Mouse (Mus musculus): Measurements from ENCODE around the gene Dab2. TPM values are rescaled to one million over a fixed set of nuclear protein-coding genes. Genes with fewer than 3 reads are reported as not detected.

Gene Dab2
- polyA plus RNA-seq, 1 experiment from 2014 or later: 47.5 TPM

GRCm38 (mm10) chr15:6280021-6280451, 19.6 kb upstream of the Dab2 start:
- peak overlapping the region; percentile 27; the same call in 1 of the 2 replicates for H3K27ac ChIP-seq (ENCODE audit: low read depth)
- WGBS: 38% methylated on average over 4 of the region's 4 CpGs

DNA sequence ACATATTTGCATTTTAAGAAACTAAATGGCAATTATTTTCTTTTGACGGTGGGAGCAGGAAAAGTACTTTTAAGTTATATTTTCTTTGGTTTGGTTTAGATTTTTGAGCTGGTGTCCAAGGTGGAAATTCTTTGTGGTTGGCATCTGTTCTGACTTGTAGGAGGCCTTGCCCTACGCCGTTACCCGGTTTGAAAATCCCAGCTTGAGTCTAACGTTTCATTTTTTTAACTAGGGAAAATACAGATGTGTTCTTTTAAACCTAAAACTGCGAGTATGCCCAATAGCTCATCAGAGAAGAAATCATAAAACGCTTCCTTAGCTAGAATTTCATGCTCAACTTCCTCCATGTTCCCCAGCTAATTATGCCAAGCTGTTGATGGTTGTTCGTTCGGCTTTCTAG, 16.3 kb upstream of the Dab2 start:
- WGBS: 93% methylated on average over 9 of the region's 9 CpGs
- Histone ChIP-seq H3K27ac (ENCODE audit: low read depth) (no peak overlapping the region), H3K36me3 (ENCODE audit: control insufficient read depth, insufficient read depth, low read length) (no peaks in the 10 kb centered on the region), H3K4me2 (ENCODE audit: low read length) (no peak overlapping the region), H3K4me3 (ENCODE audit: low read depth, low read length) (no peak overlapping the region), H3K9ac (ENCODE audit: low read length) (no peak overlapping the region), H3K27me3 (replicated peaks; ENCODE audit: control insufficient read depth, insufficient read depth, low read length) (no peaks in the 10 kb centered on the region), H3K9me3 (ENCODE audit: control insufficient read depth, low read length) (no peaks in the 10 kb centered on the region), H3K4me1 (replicated peaks; ENCODE audit: control insufficient read depth, insufficient read depth, low read length) (peaks cover 16% of the 10 kb centered on the region)
- ATAC-seq (replicated peaks; ENCODE audit: low FRiP score, low TSS enrichment, low read depth) (no peak), DNase-seq (ENCODE audit: low spot score) (no peak)

More at GRCm38 (mm10) chr15:6280021-6280451, 19.6 kb upstream of the Dab2 start:
- Histone ChIP-seq H3K4me3 (ENCODE audit: low read depth, low read length) (no peak overlapping the region), H3K9me3 (ENCODE audit: control insufficient read depth, low read length) (no peaks in the 10 kb centered on the region), H3K9ac (ENCODE audit: low read length) (no peak overlapping the region), H3K4me1 (replicated peaks; ENCODE audit: control insufficient read depth, insufficient read depth, low read length) (peaks cover 16% of the 10 kb centered on the region), H3K4me2 (ENCODE audit: low read length) (no peak overlapping the region), H3K36me3 (ENCODE audit: control insufficient read depth, insufficient read depth, low read length) (no peaks in the 10 kb centered on the region), H3K27me3 (replicated peaks; ENCODE audit: control insufficient read depth, insufficient read depth, low read length) (no peaks in the 10 kb centered on the region)
- no peak for DNase-seq (ENCODE audit: low spot score)
- ATAC-seq (replicated peaks; ENCODE audit: low FRiP score, low TSS enrichment, low read depth): 0 out of 2 replicates have a peak, but pooled peaks have one; percentile 62

- Histone ChIP-seq H3K4me1 (replicated peaks; ENCODE audit: control insufficient read depth, insufficient read depth, low read length) (no peaks in the 10 kb centered on the region), H3K27me3 (replicated peaks; ENCODE audit: control insufficient read depth, insufficient read depth, low read length) (no peaks in the 10 kb centered on the region), H3K9ac (ENCODE audit: low read length) (no peak overlapping the region), H3K4me3 (ENCODE audit: low read depth, low read length) (no peak overlapping the region), H3K9me3 (ENCODE audit: control insufficient read depth, low read length) (no peaks in the 10 kb centered on the region), H3K27ac (ENCODE audit: low read depth) (no peak overlapping the region), H3K4me2 (ENCODE audit: low read length) (no peak overlapping the region), H3K36me3 (ENCODE audit: control insufficient read depth, insufficient read depth, low read length) (no peaks in the 10 kb centered on the region)
- ATAC-seq (replicated peaks; ENCODE audit: low FRiP score, low TSS enrichment, low read depth): no peak
- no peak for DNase-seq (ENCODE audit: low spot score)
- WGBS: 28% methylated on average over 2 of the region's 2 CpGs
These were observed 3.5 kb upstream of the Dab2 start for GRCm38 (mm10) chr15:6296071-6296470.

DNA sequence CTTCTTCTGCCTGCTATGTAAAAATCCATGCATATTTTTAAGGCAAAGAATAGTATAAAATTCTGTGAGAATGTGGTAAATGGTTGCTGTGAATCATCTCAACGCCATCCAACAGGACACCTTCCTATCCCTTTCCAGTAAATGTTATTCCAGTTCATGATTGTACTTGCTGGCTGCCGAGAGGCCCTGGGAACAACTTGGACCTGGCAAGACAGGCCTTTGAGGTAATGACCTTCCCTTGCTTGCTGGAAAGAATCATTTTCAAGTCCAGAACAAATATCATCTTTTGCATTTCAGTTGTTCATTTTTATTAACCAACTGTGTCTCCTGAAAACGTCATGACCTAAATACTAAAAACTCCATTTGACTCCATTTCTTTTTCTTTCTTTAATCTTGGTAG, 862 bp upstream of the Dab2 start:
- DNase-seq (ENCODE audit: low spot score): no peak
- Histone ChIP-seq H3K27ac (ENCODE audit: low read depth) (no peak overlapping the region), H3K9ac (ENCODE audit: low read length) (no peak overlapping the region), H3K4me3 (ENCODE audit: low read depth, low read length) (no peak overlapping the region), H3K4me2 (ENCODE audit: low read length) (no peak overlapping the region), H3K9me3 (ENCODE audit: control insufficient read depth, low read length) (no peaks in the 10 kb centered on the region), H3K36me3 (ENCODE audit: control insufficient read depth, insufficient read depth, low read length) (no peaks in the 10 kb centered on the region), H3K27me3 (replicated peaks; ENCODE audit: control insufficient read depth, insufficient read depth, low read length) (no peaks in the 10 kb centered on the region), H3K4me1 (replicated peaks; ENCODE audit: control insufficient read depth, insufficient read depth, low read length) (no peaks in the 10 kb centered on the region)
- ATAC-seq (replicated peaks; ENCODE audit: low FRiP score, low TSS enrichment, low read depth): no peak
- 84% methylated on average over 3 of the region's 3 CpGs for WGBS

DNA sequence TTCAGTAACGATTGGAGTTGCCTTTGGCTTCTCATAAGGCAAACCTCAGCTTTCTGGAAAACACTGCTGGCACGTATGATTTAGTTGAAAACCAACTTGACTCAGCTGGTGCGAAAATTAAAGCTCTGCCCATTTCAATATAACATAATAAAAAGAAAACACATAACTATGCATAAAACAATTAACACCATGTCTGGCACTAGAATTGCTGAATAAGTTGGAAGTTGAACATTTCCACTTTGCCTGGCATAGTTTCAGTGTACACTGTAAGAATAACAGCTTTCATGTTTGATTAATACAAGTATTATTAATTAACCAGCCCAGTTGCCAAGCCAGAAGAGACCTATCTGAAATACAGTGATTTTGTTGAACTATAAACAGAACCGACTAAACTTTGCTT, 2.6 kb downstream of the Dab2 start:
- H3K27ac ChIP-seq (ENCODE audit: low read depth): no peak overlapping the region
- no peak for ATAC-seq (replicated peaks; ENCODE audit: low FRiP score, low TSS enrichment, low read depth)
- no peaks in the 10 kb centered on the region for H3K4me1 ChIP-seq (replicated peaks; ENCODE audit: control insufficient read depth, insufficient read depth, low read length)
- no peaks in the 10 kb centered on the region for H3K9me3 ChIP-seq (ENCODE audit: control insufficient read depth, low read length)
- no peak overlapping the region for H3K4me2 ChIP-seq (ENCODE audit: low read length)
- DNase-seq (ENCODE audit: low spot score): no peak
- no peaks in the 10 kb centered on the region for H3K27me3 ChIP-seq (replicated peaks; ENCODE audit: control insufficient read depth, insufficient read depth, low read length)
- no peak overlapping the region for H3K9ac ChIP-seq (ENCODE audit: low read length)
- no peak overlapping the region for H3K4me3 ChIP-seq (ENCODE audit: low read depth, low read length)
- H3K36me3 ChIP-seq (ENCODE audit: control insufficient read depth, insufficient read depth, low read length): no peaks in the 10 kb centered on the region
- WGBS: 72% methylated on average over 4 of the region's 4 CpGs

- no peaks in the 10 kb centered on the region for H3K9me3 ChIP-seq (ENCODE audit: control insufficient read depth, low read length)
- H3K27me3 ChIP-seq (replicated peaks; ENCODE audit: control insufficient read depth, insufficient read depth, low read length): no peaks in the 10 kb centered on the region
- H3K9ac ChIP-seq (ENCODE audit: low read length): no peak overlapping the region
- WGBS: 83% methylated on average over 2 of the region's 2 CpGs
- H3K4me2 ChIP-seq (ENCODE audit: low read length): no peak overlapping the region
- no peaks in the 10 kb centered on the region for H3K36me3 ChIP-seq (ENCODE audit: control insufficient read depth, insufficient read depth, low read length)
- ATAC-seq (replicated peaks; ENCODE audit: low FRiP score, low TSS enrichment, low read depth): no peak
- DNase-seq (ENCODE audit: low spot score): no peak
- no peak overlapping the region for H3K27ac ChIP-seq (ENCODE audit: low read depth)
- no peaks in the 10 kb centered on the region for H3K4me1 ChIP-seq (replicated peaks; ENCODE audit: control insufficient read depth, insufficient read depth, low read length)
- no peak overlapping the region for H3K4me3 ChIP-seq (ENCODE audit: low read depth, low read length)
These were observed 4.2 kb downstream of the Dab2 start for GRCm38 (mm10) chr15:6303822-6304221.

GRCm38 (mm10) chr15:6309633-6310032, 10.0 kb downstream of the Dab2 start:
- H3K9ac ChIP-seq (ENCODE audit: low read length): no peak overlapping the region
- 66% methylated on average over 3 of the region's 3 CpGs for WGBS
- no peak for ATAC-seq (replicated peaks; ENCODE audit: low FRiP score, low TSS enrichment, low read depth)
- H3K27ac ChIP-seq (ENCODE audit: low read depth): no peak overlapping the region
- no peaks in the 10 kb centered on the region for H3K36me3 ChIP-seq (ENCODE audit: control insufficient read depth, insufficient read depth, low read length)
- no peak for DNase-seq (ENCODE audit: low spot score)
- no peaks in the 10 kb centered on the region for H3K9me3 ChIP-seq (ENCODE audit: control insufficient read depth, low read length)
- no peak overlapping the region for H3K4me2 ChIP-seq (ENCODE audit: low read length)
- no peak overlapping the region for H3K4me3 ChIP-seq (ENCODE audit: low read depth, low read length)
- no peaks in the 10 kb centered on the region for H3K27me3 ChIP-seq (replicated peaks; ENCODE audit: control insufficient read depth, insufficient read depth, low read length)
- H3K4me1 ChIP-seq (replicated peaks; ENCODE audit: control insufficient read depth, insufficient read depth, low read length): no peaks in the 10 kb centered on the region

DNA sequence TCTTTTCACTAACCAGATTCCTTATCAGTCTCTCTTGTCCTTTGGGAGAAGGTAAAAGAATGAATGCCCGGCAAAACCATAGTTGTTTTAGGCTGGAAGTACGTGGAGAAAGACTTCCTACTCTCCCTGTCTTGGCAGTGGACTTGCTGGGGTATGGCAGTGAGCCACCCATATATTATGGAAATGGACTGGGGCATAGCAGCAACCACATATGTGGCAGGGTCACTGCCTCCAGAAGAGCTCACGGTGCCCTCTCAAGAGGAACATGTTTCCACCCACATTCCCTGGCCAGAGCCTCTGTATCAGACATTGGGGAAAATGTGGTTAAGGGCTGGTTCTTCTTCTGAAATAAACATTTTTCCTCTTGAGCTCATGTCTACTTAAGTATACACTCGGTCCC, 10.8 kb downstream of the Dab2 start:
- Histone ChIP-seq H3K36me3 (ENCODE audit: control insufficient read depth, insufficient read depth, low read length) (no peaks in the 10 kb centered on the region), H3K9ac (ENCODE audit: low read length) (no peak overlapping the region), H3K4me1 (replicated peaks; ENCODE audit: control insufficient read depth, insufficient read depth, low read length) (no peaks in the 10 kb centered on the region), H3K27ac (ENCODE audit: low read depth) (no peak overlapping the region), H3K4me2 (ENCODE audit: low read length) (no peak overlapping the region), H3K9me3 (ENCODE audit: control insufficient read depth, low read length) (no peaks in the 10 kb centered on the region), H3K27me3 (replicated peaks; ENCODE audit: control insufficient read depth, insufficient read depth, low read length) (no peaks in the 10 kb centered on the region), H3K4me3 (ENCODE audit: low read depth, low read length) (no peak overlapping the region)
- ATAC-seq (replicated peaks; ENCODE audit: low FRiP score, low TSS enrichment, low read depth): no peak
- DNase-seq (ENCODE audit: low spot score): no peak
- 72% methylated on average over 4 of the region's 4 CpGs for WGBS

DNA sequence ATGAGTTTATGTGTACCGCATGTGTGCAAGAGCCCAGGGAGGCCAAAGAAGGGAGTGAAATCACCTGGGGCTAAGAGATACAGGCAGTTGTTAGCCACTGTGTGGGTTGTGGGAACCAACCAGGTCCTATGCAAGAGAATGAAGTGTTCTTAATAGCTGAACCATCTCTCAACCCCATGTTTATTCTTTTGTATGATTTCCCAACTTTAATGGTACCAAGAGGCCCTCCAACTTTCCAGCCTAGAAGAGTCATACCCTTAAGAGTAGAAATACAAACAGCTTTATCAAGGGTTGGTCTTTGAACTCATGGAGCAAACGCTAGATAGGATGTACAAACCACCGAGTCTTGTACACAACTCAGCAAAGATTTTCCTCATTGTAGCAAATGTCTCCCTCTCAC, 12.8 kb downstream of the Dab2 start:
- H3K27ac ChIP-seq (ENCODE audit: low read depth): no peak overlapping the region
- no peak overlapping the region for H3K9ac ChIP-seq (ENCODE audit: low read length)
- no peaks in the 10 kb centered on the region for H3K27me3 ChIP-seq (replicated peaks; ENCODE audit: control insufficient read depth, insufficient read depth, low read length)
- no peak overlapping the region for H3K4me2 ChIP-seq (ENCODE audit: low read length)
- 81% methylated on average over 3 of the region's 3 CpGs for WGBS
- no peak overlapping the region for H3K4me3 ChIP-seq (ENCODE audit: low read depth, low read length)
- no peaks in the 10 kb centered on the region for H3K36me3 ChIP-seq (ENCODE audit: control insufficient read depth, insufficient read depth, low read length)
- H3K9me3 ChIP-seq (ENCODE audit: control insufficient read depth, low read length): no peaks in the 10 kb centered on the region
- no peak for ATAC-seq (replicated peaks; ENCODE audit: low FRiP score, low TSS enrichment, low read depth)
- no peaks in the 10 kb centered on the region for H3K4me1 ChIP-seq (replicated peaks; ENCODE audit: control insufficient read depth, insufficient read depth, low read length)
- DNase-seq (ENCODE audit: low spot score): no peak

Data from intestine, embryonic 14.5 days (tissue).